Mouse (Mus musculus) cerebellum, adult 18-20 months (tissue): ENCODE measurements at regions not wholly inside any gene's neighbourhood (a gene's known extent, or its start where the extent isn't known, plus 50 kb on each side); places are given as distances from the start of the nearest gene placed in this dataset.

Experiments
- DNase-seq, 2 experiments: peaks; one replicate each; pipeline ENCODE4 v3.0.0; 2021

DNA sequence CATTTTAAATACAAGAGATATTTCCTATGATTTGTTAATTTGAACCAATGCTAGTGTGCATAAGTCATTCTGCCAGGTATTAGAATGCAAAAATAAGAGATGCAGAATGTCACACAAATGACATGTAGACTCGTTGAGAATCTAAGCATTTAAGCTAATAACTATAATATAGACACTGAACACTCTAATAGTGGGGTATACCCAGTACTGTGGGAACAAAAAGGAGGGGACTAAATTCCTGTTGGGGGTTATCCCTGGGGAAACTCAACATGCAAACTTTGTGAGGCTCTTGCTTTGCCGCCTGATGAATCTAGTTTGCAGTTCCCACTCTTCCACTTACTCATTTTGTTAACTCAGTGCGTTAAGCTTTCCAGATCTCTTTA is 154.0 kb upstream of the Tnc start:
- no peak for DNase-seq

DNA sequence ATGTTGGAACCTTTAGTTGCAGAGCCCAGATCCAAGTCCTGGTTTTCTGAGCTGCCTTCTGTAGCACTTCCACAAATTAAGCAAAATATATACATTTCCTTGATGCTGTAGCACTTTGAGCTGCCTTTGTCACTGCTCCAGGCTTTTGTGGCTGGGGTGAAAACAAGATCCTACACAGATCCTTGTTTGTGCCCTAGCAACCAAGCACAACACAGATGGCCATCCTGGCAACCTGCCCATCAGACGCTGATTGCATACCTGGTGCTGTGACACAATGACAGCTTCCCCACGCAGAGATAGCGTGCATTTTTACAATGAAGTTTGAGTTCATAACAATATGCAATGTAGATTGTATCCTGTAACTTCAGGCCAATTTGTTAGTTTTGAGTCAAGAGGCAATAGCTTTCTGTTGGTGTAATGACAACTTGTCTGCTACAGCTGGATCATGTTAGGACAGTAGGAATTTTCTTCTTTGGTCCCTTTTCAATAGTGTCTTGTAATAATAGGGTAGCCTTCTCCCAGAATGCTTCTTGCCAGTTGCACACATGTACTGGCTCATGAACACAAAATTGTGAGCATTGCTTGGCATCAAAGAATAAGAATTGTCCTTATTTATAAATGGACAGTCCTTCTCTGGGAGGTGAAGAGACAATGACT is 153.5 kb upstream of the Tnc start:
- DNase-seq = peak; percentile 92 to 93

DNA sequence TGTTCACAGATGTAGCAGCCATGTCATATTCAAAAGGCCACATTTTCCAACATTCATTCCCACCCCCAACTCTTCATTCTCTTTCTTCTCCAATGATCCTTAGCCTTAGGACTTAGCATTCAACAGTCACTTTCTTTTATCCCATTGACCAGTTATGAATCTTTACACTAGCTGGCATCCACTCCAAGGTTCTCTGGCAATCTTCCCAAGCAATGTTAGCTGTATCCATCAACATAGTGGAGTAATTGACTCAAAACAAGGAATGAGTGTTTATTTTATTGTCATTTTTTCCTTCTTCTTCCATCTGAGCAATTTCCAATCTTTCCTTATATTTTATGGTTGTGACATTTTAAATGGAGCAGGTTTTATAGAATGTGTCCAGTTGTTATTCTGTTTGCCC is 138.2 kb upstream of the Tnc start:
- no peak for DNase-seq

DNA sequence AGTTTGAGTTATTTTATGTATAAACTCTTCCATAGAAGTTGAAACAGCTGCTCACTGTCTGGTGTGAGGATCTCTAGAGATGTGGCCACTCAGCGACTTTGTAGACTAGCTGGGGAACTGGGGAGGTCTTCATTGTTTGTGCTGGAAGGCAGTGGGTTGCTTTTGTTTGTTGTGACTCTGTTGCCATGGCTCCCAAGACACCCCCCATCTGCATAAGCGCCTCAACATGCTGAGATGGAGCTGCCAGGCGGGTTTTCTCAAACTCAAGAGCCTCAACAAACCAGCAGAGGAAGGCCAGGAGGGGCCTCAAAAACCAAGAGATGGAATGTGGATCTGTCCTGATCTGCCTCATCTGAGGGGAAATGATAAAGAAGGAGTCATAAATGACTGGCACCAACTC is 129.1 kb upstream of the Tnc start:
- DNase-seq = no peak

DNA sequence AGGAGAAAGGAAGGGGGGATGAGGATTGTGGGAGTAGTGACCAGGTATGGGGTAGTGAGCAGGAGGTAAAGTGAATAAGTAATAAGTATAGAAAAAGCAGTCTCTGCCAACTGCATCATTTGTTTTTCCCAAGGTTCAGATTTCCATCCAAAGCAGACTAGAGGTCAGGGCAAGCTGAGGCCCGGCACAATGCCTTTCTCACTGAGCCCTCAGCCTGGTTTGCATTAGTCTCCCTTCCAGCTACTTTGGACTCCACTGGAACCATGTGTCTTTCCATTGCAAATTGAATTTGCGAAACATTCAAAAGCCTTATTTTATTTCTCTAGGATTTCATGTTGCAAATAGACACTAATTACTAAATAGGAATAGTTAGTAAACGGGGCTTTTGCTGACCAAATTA is 124.7 kb upstream of the Tnc start:
- DNase-seq = no peak

DNA sequence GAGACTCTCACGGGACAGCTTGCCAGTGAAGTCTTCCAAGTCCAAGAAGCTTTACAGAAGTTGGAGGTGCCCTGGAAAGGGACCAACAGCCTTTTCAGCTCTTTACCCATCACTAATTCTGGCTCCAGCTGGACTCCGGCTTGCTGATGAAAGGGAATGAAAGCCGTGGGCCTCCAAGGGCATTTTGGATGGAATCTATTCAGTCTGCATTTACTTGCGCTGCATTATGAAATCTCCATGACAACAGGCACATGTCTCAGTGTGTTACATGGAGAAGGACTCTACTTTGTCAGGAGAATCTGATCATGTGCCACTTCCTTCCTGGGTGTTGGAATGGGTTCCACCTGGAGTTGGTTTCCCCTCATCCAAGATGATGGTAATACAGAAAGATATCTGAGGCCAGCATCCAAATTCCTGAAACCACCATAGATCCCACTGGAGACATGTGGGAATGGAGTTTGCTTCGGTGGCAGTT is 102.2 kb upstream of the Tnc start:
- DNase-seq = peak in 1 of 2 experiments; percentile 17

DNA sequence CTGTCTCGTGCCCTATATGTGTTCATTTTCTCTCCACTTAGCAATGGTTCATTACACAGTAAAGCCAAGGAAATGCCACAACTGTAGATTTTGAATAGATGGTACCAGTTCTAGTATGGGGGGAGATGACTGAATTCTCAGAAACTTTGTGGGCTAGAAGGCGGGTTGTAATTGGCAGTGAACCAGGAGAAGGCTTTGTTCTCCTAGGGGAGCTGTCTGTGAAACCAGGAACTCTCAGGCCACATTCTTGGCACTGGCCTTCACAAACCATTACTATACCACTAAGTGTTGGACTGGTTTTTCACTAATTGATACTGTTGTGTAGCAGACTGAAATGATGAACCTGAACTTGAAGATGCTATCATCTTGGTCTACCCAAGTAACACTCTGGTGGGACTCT is 99.1 kb upstream of the Tnc start:
- no peak for DNase-seq

DNA sequence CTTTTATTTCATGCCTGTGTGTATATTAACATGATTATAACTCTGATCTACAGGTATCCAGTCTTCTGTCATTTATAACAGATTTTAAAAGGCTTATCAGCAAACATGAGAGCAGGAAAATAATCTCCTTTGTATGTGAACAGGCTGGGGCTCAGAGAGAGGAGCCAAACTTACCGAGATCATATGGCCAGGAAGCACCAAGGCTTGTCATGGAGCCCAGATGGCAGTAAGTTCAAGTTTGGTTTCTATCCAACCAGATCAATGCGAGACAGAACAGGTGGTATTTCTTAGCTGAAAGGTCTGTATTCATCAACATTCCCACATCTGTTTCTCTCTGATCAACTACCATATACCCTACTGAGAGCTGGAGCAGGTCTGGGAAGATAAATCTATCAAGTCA is 96.1 kb upstream of the Tnc start:
- DNase-seq = peak; percentile 45 to 59

DNA sequence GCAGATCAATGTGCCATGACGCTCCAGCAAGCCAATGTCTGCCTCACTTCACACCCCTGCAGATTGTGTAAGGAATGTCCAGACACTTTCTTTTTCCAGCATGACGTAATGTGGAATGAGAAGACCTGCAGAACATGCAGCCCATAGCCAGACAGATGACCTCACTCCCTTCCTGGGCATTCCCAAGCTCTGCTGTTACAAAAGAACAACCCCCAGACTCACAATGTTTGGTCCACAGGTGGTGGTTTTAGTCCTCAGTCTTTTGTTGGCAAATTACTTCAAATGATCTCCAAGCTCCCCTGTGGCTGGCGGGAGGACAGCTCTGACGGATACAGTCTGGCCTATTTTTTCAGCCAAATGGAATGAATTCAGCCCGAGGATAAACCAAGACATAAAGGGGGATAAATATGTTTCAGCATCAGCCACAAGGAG is 95.6 kb upstream of the Tnc start:
- peak; percentile 71 to 72 for DNase-seq

DNA sequence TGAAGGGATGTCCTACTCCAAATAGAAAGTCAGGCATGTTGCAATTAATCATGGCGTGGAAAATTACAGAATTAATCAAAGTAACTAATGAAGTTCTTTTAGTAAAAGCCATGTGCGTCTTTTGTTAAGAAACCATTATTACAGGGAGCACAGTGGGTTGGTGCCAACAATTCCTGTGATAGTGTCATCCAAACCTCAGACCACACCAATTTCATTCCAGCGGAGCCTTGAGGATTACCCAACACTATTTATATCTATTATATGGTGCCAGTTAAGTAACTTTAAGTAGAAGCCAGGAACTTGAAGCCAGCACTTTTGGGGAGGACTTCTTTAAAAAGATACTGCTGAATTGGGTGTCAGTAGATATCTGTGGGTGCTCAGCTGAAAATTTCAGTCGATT is 93.0 kb upstream of the Tnc start:
- DNase-seq = no peak

DNA sequence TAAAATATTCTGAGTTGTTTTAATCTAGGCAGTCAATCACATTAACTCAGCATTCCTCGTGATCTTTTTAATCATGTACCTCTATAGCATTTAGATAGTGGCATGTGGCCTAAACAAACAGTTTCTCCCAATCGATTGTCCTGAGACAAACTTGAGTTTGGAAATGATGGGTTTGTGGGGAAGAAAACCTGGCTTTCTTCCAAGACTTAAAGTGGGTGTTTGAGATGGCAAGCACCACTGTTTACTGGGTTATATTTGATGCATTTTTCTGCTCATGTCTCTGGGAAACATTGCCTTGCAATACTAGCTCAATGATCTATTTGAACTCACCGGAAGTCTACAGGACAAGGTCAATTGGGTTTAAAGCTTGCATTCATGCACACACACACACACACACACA is 88.2 kb upstream of the Tnc start:
- DNase-seq = no peak

DNA sequence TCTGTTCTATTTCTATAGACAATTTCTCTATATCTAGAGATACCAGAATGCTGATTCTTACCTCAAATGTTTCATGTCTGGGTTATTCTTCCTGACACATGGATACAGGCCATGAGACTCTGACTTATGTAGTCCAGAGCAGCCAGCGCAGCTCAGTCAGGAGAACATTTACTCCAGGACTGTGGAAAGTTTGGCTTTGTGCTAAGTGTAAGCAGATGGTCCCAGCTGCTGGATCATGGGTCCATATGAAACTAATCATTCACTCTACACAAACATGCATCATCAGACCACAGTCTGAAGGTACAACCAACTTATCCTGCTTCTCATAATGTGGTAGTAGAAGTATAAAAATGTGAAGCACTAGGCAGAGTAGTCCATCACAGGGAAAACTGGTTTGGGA is 82.5 kb upstream of the Tnc start:
- DNase-seq = no peak

DNA sequence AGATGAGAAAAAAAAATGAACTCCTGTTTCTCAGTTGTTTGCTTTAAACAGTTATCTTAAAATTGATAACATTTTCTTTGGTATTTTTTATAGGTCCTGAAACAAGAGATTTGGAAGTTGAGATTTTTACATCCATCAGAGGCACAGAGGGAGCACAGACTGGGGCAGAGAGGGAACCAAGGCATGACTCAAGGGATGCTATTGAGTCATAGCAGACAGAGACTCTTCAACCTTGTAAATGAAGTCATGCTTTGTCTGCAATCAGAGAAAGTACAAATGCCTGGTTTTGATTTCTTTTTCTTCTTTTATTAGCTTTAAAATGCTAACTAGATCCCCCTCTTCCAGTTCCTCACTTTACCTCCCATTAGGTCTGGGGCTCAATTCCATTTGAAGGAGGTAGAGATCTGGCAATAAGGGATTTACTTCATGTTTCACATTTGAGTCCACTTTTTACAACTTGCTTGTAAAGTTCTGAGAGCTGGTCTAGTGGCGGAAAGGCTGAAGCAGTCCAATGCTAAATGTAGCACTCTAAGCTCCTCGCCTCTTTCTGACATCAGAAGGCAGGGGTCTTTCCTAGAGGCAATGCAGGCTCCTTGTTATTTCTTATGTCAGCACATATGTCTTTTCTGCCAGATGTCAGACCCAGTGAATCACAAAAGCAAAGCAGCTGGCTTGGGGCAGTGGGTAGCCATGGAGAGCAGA is 77.7 kb upstream of the Tnc start:
- DNase-seq = no peak

DNA sequence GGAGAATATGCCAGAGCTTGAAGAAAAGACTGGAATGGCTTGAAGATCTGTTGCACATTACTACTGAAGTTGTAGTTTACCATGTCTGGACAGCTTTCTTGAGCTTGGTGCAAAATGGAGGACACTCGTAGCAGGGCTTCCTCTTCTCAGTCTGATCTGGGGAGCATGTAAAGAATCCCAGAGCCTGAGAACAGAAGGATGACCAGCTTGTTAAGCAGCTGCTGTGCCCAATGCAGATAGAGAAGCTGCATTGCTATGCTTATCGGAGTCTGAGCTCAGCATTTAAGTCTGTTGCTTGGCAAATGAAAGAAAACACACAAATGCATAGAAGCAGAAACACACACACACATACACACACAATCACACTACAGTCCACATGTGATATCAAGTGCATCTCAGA is 76.9 kb upstream of the Tnc start:
- DNase-seq = no peak

DNA sequence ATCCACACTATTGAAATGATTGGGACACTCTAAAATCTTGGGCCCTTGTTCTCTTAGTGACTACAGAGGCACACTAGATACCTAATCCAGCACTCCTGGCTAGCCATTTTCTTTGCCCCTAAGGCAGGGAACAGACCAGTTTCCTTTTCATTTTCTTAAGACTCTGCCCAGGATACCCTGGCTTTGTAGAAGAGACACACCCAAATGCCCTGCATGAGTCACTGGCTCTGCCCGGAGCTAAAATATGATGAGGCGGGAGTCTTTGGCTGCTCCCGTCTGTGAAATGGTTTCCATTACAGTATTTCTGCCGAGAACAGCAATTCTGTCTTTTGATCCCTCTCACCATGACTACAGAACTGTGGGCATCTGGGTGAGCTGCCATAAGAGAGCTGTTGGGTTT is 51.4 kb upstream of the Tnc start:
- no peak for DNase-seq
